Mouse (Mus musculus): ENCODE data around the gene Mamstr.

GRCm38 (mm10) chr7:45609511-45609910, 30.3 kb upstream of the Mamstr start:
- TF ChIP-seq CTCF (IDR thresholded peaks at IDR 0.05; ENCODE audit: extremely low read depth, insufficient read depth, insufficient read length, insufficient replicate concordance) (no peak), POLR2A (IDR thresholded peaks at IDR 0.05; ENCODE audit: low read depth, low read length) (no peak)
